Mouse (Mus musculus) induced T-regulatory cell, adult 2 months (primary cell): Measurements from ENCODE around the gene Loxl1.

Experiments
- DNase-seq: peaks from one replicate; pipeline ENCODE4 v3.0.0-alpha.2; 2012; ENCODE audit warnings: low read depth

Loxl1 gene

GRCm38 (mm10) chr9:58249592-58250192 is 63.3 kb downstream of the Loxl1 start, which contains the start of gene Pml:
Gene Pml (minus strand): TSS chr9:58249786.
- peak; percentile 85 for DNase-seq

- no peak for DNase-seq
Measured at GRCm38 (mm10) chr9:58248746-58249413, 64.1 kb downstream of the Loxl1 start.

GRCm38 (mm10) chr9:58247064-58247759 is 65.8 kb downstream of the Loxl1 start:
- peak; percentile 86 for DNase-seq

- no peak for DNase-seq
Measured at GRCm38 (mm10) chr9:58246083-58246591, 66.8 kb downstream of the Loxl1 start.

- no peak for DNase-seq
Measured at GRCm38 (mm10) chr9:58243696-58244095, 69.3 kb downstream of the Loxl1 start.

GRCm38 (mm10) chr9:58242696-58243095 is 70.3 kb downstream of the Loxl1 start:
- no peak for DNase-seq

GRCm38 (mm10) chr9:58241780-58242485 is 71.1 kb downstream of the Loxl1 start:
- DNase-seq: no peak
